Mouse (Mus musculus) cerebellum, postnatal 36 days (tissue): ENCODE results near the gene Upb1.
"Not testable (repeated sequence)": the region's sequence is repeated elsewhere in the genome, so short reads cannot be mapped to it uniquely, and the experiment has no call there.

Experiments used
- DNase-seq, 2 experiments: peaks; one replicate each; pipeline ENCODE4 v3.0.0; 2021 to 2022; ENCODE audit warnings: mixed read lengths in 2 of 2

Upb1 gene

DNA sequence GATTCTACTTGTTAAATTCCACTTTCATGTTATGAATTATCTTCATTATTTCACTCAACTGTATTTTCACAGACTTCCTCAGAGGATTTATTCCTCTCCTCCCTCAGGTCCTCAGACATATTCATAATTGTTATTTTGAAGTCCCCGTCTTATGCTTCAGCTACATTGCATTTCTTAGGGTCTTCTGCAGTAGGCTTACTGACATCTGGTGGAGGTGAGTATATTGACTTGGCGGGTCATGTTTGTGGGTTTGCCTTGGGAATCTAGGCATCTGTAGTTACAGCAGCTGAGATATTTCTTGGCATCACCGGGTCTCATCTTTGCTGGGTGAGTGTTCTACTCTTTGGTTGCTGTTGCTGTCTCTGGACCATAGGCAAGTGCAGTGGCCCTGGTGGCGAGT is at the start of gene Upb1:
TSS of gene Upb1 (plus strand) at position 158 of the 400 bp plus-strand sequence.
- DNase-seq, result no peak

DNA sequence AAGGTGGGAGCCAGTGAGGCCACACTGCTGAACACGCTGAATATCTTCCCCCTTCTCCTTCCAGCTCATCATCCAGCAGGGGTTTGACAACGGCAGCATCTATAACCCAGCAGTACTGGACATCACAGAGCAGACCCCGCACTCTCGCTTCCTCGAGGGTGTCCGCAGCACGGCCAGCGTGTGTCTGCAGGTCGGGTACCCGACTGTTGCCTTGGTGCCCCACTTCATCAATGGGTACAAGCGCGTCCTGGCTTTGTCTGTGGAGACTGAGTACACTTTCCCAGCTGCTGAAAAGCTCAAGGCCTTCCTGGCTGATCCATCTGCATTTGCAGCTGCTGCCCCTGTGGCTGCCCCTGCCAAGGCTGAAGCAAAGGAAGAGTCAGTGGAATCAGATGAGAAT is 48.4 kb upstream of the Upb1 start:
- DNase-seq, result no peak

DNA sequence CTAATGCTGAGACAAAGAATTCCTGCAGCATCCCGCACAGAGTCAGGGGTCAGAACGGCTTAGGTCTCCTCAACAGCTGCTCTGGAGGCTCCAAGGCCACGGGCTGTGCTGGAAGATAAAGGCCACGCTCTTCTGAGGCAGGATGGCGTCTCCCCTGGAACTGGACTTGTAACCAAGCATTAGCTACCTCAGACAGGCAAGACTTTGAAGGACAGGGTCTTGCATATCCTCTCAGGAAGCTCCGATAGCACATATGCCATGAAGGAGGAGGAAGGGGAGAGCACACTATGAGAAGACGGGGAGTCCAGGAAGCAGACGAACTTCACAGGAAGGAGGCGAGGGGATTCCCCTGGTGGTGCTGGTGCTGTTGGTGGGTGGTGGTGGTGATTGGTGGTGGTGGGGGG is 47.1 kb upstream of the Upb1 start:
- not testable (repeated sequence) for DNase-seq

DNA sequence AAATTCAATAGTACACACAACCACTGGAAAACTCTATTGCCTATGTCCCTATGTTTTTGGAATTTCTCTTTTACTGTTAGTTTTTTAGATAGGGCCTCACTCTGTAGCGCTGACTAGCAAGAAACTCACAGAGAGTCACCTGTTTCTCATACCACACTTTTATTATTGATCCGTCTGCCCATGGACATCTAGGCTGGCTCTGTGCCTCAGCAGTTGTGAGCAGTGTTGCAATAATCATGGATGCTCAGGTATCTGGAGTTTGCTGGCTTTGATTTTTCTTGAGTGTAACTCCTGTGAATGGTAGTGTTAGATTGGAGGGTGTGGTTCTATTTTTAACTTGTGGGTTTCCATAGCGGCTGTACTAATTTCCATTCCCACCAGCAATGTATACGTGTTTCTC is 45.6 kb upstream of the Upb1 start:
- DNase-seq, result no peak

DNA sequence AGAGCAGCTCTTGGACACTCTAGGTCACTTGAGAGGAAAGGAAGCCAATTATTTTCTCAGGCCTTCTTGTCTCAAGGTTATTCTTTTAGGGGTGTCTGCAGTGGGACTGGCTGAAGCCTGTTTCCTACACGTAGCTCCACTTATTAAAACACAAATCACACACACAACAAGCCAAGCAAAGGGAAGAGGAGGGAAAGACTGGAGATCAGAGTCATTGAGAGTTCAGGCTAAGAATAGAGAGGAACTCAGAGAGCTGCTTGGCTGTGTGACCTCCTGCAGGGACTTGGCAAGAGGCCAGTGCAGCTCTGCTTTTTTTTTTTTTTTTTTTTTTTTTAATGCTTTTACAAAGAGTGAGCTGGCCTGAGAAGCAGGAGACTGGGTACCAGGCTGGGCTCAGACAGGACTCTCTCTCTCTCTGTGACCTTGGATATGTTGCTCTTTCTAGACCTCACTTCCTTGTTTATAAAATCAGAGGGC is 36.7 kb upstream of the Upb1 start:
- peak; percentile 53 to 62 for DNase-seq

DNA sequence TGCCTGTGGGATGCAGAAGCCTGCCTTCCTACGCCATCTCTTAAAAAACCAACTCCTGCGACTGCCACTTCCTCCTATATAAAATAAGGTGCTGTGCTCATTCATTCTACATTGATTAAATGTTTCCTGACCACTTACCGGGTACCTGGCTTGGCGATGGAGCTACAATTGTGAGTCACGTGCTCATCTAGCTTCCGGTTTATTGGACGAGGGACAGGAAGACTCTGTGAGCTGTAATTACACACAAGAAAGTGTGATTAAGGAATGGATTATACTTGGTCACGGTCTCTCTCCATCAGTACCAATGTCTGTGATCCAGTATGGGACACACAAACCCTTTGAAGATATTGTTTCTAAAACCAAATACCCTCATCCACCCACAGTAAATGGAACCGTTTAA is 36.1 kb upstream of the Upb1 start:
- no peak for DNase-seq

DNA sequence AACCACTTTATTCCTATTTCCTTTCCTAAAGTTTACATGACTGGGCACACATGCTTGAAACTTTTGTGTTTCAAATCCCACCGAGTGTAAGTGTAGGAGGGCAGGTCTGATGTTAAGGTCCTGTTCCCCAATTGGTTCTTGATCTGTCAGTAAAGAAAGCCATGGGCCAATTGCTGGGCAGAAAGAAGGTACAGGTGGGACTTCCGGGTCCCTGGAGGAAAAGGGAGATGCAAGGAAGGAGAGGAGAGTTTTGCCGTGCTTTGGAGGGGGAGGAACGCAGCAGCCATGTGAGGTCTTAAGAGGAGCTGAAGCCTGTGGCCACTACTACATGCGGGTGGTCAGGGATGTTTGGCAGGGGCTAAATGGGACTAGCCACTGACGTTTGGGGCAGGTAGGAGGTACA is 35.7 kb upstream of the Upb1 start:
- no peak for DNase-seq

DNA sequence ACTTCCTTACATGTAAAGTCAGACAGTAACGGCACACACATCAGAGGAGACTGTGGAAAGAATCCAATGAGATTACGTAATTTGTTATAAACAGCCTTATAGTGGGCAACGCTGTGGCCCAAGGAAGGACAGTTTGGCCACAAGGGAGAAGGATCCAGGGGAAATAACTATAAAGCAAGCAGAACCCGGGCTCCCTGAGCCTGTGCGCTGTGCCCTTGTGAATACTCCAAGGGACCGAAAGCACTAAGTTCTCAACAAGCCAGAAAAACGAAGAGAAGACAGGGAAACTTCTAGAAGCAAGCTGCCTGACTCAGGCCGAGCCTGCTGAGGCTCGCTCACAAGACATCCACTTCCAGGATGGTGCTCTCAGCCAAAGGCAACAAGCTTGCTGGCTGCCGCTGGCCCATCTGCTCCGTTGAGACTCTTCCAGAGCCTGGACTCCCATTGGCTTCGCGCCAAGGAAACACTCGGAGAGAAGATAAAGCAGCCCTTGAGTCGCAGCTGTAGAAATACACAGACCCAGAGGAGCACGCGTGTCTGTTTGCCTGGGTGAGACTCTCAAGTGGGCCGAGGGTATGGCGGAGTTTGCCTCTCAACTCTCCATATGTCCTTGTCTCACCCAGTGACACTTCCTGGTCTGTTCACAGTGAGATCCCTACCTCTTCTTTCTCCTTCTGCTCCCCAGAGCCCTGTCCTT is 27.1 kb upstream of the Upb1 start:
- peak; percentile 17 to 37 for DNase-seq

DNA sequence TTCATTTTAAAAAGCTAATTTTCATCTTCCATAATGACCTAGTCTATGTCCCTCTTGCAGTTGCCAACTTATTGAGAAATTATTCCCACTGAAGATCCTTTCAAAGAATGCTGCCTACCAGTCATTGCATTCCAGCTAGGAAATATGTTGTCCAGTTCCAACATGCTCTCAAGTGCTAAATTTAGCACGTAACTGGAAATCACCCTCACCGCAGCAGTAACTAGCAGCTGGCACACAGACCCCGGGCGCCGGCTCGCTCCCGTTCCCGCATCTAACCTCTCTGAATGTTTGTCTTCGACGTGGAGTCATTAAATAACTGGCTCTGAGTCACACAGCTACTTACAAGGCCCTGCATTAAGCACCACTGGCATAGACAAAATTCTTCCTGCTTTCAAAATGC is 22.2 kb upstream of the Upb1 start:
- DNase-seq, result no peak

DNA sequence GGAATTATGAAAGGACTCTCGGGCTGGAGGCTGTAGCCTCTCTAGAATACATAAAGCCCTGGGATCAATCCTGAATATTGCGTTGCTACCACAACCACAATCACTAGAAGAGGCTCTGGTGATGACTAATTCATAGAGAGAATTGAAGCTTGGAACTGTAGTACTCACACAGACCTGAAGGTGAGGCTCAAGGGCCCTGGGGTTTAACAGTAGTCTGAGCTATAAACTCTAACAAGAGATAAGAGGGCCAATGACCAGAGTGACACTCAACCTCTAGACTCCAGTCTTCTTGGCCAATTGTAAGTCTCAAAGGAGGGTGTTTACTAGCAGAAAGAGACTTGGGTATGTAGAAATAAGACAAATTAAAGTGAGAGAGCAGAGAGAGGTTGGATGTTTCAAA is 10.8 kb upstream of the Upb1 start:
- no peak for DNase-seq

DNA sequence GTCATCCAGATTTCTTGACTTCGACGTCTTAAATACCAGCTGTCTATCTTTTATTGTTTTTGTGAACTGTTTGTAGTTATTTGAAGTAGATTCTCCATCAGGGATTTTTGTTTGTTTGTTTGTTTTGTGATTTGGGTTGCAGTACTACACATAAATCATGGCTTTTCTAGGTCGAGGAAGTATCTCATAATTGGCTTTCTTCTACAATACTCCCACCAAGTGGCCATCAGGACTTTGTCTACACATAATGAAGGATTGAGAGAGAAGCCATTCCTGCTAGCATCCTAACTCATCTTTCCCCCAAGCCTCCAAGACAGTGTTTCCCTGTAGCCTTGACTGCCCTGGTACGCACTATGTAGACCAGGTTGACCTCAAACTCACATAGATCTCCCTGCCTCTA is 10.1 kb upstream of the Upb1 start:
- no peak for DNase-seq

DNA sequence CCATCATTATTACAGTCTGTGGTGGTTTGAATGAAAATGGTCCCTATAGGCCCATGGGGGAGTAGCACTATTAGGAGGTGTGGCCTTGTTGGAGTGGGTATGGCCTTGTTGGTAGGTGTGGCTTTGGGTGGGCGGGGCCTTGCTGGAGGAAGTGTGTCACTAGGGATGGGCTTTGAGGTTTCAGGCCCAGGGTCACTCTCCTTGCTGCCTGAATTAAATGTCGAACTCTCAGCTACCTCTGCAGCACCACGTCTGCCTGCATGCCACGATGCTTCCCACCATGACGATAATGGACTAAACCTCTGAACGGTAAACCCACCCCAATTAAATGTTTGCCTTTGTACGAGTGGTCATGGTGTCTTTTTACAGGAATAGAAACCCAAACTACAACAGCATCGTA is 6.1 kb upstream of the Upb1 start:
- DNase-seq, result no peak

DNA sequence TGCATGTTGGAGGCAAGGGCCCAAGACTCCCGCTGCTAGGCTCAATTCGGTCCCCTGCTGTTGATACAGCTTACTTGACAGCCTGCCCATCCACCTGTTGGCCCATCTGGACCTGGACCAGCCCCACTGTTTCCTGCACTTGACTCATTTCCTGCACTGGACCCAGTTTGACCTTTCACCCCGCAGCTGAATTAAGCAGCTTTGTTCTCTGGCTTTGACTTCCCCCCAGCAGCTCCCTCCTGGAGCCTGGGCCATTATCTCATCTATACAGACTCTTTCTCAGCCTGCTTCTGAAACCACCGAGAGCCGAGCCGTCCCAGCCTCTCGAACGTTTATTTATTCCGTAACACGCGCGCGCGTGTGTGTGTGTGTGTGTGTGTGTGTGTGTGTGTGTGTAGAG is 3.9 kb upstream of the Upb1 start:
- DNase-seq, result peak; percentile 31 to 40

DNA sequence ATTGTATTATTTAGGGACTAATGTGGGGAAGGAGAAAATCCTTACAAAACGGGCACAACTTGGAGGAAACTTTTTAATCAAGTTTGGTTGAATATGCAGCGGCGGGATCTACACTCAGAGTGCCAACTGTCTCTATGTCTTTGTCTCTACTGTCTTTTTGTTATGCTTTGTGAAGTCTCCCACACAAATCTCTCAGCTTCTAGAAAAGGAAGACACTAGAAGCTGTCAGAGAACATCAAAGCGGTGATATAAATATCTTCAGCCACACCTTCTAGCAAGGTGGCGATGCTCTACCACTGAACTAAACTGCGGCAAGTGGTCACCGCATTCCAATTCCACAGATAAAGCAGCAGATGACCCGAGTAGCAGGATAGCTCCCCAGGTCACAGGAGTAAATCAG is 5.0 kb downstream of the Upb1 start:
- no peak for DNase-seq

DNA sequence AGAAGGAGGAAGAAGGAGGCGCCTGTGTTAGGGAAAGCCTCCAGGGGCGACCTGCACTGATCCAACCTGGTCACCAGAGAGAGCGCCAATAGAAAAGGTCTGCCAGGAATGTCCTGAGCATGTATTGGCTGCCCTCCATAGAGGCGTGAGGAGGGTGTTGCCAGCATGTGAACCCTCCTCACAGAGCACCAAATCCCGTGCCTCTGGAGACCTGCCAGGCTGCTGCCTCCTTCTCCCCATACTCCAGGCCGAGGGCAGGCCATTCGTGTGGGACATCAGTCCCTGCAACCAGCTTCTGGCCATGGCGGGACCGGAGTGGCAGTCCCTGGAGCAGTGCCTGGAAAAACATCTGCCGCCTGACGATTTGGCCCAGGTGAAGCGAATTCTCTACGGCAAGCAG is 5.8 kb downstream of the Upb1 start:
- peak; percentile 60 for DNase-seq

DNA sequence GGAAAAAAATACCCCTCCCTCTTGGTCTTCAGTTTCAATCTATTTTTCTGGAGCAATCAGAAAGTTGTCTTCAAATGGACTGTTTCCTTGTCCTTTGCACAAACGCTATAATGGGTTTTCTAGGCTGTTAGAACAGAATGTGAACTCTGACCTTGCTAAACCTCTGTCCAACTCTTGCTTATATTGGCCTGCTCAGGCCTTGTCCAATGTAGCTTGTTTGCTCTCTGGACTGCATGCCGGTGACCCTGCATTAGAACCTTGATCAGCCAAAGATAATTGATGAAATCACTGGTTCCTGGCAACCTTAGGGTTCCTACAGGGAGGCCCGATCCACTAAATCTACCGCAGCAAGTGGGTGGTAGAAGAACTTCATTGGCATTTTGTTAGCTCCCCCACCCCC is 6.8 kb downstream of the Upb1 start:
- no peak for DNase-seq

DNA sequence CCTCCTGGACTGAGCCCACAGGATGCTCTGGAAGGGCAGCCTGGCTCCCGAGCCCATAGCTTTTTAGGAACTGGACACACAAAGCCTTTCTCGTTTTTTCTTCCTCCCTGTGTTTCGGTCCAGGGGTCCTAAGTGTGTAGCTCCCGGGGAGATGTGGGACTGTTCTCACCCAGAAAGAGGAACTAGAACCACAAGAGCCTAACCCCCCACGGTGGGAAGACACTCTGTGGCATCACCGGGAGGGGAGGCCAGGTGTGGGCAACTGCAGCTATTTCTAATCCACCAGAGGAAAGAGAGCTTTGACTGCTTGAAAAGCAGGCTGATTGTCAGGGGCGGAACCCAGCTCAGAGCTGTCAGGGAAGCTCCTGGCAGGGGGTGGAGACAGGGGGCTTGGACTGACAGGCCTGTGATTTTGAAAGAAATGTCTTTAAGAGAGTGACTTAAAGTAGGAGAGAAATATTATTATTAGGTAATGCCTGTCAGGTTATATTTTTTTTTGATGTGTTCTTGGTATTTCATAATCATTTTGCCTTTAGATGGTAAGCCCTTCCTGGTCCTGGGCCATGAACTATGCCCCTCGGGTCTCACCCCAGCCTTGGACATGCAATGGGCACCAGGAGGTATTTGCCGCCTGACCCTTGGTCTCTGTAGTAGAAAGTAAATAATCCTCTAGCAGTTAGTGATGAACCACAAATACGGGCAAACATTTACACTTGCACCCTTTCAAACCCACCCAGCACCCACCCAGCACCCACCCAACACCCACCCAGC is 10.6 kb downstream of the Upb1 start:
- DNase-seq, result not testable (repeated sequence)

DNA sequence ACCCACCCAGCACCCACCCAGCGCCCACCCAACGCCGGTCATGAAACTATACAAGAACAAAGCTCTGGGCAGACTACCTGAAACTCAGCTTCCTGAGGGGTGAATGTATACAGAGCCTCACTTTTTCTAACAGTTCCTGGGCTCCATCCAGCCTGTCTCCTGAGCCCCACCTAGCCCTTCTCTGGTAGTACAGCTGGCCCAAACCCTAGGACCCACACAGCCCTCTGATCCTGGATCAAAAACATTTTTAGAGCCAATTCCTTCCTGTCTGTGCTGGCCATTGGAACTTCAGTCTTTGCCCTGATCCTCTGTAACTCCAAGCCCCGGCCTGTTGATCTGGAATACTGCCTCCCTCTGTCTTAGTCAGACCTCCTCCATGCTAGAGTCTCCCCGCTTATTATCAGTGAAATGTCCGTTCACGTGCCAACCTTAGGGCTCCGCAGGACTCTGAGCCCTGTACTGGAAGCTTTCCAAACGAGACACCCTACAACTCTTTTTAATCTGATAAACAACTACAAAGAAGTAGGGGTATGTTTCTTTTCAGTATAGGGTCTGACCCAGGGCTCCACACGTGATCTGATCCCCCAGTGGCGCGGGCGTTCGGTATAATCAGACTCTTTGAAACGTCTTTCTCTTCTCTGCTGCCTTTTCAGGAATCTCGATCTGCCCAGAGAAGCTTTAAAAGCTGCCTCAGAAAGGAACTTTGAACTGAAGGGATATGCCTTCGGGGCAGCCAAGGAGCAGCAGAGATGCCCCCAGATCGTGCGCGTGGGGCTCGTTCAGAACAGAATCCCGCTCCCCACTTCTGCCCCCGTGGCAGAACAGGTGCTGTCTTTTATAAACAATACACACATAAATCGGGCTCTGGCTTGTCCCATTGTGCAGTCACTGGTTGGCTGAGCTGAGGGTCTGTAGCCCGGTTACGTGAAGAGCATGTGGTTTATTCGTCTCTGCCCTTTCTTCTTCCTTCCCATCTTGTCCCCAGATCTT is 11.5 kb downstream of the Upb1 start:
- no peak for DNase-seq

DNA sequence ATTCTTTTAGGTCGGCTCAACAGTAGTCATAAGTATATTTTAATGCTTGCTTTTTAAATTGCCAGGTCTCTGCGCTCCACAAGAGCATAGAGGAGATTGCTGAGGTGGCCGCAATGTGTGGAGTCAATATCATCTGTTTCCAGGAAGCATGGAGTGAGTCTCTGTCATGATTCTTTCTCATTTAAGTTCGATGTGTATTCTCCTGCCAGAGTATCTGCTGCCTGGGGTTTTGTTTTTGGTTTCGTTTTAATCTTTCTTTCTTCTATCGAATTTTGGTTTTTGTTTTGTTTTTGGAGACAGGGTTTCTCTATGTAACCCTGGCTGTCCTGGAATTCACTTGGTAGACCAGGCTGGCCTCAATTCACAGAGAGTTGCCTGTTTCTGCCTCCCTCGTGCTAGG is 14.0 kb downstream of the Upb1 start:
- no peak for DNase-seq

DNA sequence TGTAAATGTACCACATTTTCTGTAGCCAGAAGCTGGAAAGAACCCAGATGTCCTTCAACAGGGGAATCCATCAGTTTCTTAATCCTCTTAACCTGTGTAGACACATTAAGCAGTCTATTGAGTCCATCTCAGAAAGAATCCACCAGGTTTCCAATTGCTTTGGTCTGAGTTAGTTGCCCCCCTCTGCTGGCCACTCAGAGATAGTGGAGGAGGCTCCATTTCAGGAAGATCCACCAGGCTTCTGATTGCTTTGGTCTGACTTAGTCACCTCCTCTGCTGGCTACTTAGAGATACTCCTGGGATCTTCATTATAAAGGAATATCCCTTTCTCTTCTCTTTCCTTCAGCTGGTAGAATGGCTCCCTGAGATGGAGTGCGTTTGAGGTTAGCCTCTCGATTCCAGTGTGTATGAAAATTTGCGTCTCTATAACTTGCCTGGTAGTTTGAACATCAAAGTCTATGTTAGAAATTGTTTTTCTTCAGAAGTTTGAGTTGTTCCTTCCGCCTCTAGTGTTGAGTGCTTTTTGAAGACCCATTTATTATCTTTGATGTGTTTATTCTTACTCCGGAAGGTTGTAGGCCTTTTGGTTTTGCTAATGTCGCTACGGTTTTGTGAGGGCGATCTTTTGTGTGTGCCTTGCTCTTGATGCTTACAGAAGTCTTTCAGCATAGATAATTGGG is 16.6 kb downstream of the Upb1 start:
- no peak for DNase-seq

DNA sequence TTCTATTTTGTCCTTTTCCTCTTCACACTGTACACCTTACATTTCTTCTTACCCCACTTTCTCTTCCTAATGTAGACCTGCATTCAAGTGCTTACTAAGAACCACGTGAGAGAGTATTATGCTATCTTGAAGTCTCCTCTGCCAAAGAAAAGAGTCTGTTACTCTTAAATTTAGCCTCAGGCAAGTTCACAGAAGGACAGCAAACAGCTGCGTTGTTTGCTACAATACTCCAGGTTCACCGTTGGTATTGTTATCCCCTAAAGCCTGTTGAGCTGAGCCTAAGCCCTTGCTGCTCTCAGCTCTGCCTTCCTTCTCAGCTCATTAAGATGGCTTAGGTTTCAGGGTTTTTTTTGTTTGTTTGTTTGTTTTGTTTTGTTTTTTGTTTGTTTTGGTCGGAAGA is 17.8 kb downstream of the Upb1 start:
- no peak for DNase-seq

DNA sequence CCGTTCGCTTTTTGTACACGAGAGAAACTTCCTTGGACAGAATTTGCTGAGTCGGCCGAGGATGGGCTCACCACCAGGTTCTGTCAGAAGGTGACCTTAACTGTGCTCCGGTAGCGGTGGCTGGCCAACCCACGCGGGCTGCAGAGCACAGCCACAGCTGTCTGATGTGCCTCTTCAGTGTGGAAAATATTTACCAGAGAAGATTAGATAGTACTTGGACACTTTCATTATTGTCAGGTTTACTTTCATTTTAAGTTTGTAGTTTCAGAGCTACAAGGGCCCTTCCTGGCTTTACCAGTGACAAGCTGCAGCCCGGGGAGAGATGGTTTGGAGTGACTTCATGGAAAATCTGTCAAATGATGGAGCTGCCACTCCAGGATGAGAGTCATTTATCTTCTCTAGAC is 23.6 kb downstream of the Upb1 start:
- DNase-seq, result no peak
